Mouse (Mus musculus): Measurements from ENCODE around the gene Acrbp. TPM values are rescaled to one million over a fixed set of nuclear protein-coding genes. Genes with fewer than 3 reads are reported as not detected.

Gene Acrbp
- polyA plus RNA-seq, 1 experiment from 2014 or later: 21.5 TPM

DNA sequence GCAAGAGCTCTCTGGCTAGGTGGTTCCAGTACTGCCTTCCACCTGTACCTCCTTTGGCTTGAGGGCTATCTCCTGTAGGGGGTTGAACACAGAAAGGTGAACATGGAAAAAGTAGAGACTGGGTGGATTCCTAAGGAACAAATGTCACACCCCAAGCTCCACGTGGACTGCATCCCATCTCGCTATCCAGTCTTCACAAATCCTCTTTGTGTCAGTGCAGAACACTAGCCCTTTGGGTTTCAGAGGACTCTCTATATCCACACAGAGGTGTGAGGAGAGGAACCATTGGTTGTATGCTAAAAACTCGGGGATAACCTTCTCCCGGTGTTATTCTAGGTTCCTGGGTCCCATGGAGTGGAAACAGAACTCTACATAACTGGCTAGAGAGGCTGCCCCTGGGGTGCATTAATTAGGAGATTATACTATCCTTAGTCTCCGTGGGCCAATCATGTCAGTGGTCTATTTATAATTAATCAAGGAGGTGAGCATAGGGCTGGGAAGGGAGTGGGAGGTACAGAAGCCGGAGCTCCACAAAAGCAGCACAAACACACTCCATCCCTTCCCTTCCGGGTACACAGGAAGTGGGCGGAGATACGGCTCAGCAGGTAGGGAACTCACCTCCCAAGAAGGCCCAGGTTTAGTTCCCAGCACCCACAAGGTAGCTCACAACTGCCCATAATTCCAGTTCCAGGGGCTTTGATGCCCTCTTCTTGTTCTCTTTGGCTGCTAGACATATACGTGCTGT lies 41.0 kb downstream of the Acrbp start:
- 45% methylated on average over 10 of the region's 10 CpGs for WGBS
- no peaks in the 10 kb centered on the region for H3K27me3 ChIP-seq (replicated peaks)
- no peak for ATAC-seq (ENCODE audit: low FRiP score)
- H3K4me3 ChIP-seq (replicated peaks): no peak overlapping the region
- peak overlapping the region; percentile 90 for H3K27ac ChIP-seq (replicated peaks)
- H3K4me2 ChIP-seq: peak overlapping the region; percentile 53
- no peaks in the 10 kb centered on the region for H3K36me3 ChIP-seq
- H3K9me3 ChIP-seq (replicated peaks): no peaks in the 10 kb centered on the region
- 0 out of 2 replicates have a peak overlapping the region, but pooled peaks have one; percentile 23 for H3K9ac ChIP-seq (replicated peaks)
- peaks cover 31% of the 10 kb centered on the region for H3K4me1 ChIP-seq

DNA sequence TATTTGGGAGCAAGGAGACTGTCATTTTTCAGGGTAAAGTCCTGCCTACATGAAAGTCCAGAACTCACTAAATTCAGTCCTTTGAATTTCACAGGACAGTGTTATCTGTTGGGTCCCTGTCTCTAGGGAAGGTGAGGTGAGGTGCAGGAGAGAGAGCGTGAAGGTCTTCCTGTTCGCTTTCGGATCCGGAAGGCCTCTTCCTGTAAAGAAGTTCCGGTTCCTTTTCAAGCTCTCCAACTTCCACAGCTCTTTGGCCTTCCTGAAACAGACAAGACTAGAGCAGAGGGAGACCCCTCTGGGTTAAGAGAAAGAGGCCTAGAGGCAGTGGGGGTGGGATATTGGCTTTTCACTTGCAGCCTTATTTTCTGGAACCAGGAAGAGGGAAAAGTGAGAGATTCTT lies 42.9 kb downstream of the Acrbp start:
- ATAC-seq (ENCODE audit: low FRiP score): no peak
- no peak overlapping the region for H3K27ac ChIP-seq (replicated peaks)
- no peak overlapping the region for H3K4me2 ChIP-seq
- H3K9ac ChIP-seq (replicated peaks): no peak overlapping the region
- no peaks in the 10 kb centered on the region for H3K9me3 ChIP-seq (replicated peaks)
- H3K4me1 ChIP-seq: peaks cover 36% of the 10 kb centered on the region
- WGBS: 87% methylated on average over 5 of the region's 5 CpGs
- H3K36me3 ChIP-seq: no peaks in the 10 kb centered on the region
- no peak overlapping the region for H3K4me3 ChIP-seq (replicated peaks)
- no peaks in the 10 kb centered on the region for H3K27me3 ChIP-seq (replicated peaks)

DNA sequence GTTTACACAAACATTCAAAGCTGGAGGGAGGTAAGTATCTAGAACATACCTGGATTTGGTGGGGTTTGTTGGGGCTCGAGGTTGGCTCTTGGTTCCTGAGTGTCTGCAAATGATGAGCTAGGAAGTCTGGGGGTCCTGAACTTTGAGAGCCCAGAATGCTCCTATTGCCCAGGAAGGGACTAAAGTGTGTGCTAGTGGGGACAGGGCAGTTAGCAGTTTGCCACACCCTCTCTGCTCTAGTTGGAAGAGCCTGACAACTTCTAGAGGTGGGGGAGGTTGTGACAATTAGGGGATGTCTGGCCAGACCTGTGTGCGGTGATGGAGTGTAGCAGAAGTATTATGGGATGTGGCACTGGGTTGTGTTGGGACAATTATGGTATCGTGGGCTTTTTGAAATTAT lies 45.4 kb downstream of the Acrbp start:
- peak overlapping the region; percentile 94 for H3K27ac ChIP-seq (replicated peaks)
- no peak overlapping the region; the same call in 1 of the 2 replicates for H3K4me2 ChIP-seq
- H3K4me3 ChIP-seq (replicated peaks): no peak overlapping the region
- no peak for ATAC-seq (ENCODE audit: low FRiP score)
- H3K9me3 ChIP-seq (replicated peaks): no peaks in the 10 kb centered on the region
- H3K36me3 ChIP-seq: no peaks in the 10 kb centered on the region
- WGBS: 49% methylated on average over 3 of the region's 3 CpGs
- peaks cover 44% of the 10 kb centered on the region for H3K4me1 ChIP-seq
- no peak overlapping the region for H3K9ac ChIP-seq (replicated peaks)
- H3K27me3 ChIP-seq (replicated peaks): no peaks in the 10 kb centered on the region

DNA sequence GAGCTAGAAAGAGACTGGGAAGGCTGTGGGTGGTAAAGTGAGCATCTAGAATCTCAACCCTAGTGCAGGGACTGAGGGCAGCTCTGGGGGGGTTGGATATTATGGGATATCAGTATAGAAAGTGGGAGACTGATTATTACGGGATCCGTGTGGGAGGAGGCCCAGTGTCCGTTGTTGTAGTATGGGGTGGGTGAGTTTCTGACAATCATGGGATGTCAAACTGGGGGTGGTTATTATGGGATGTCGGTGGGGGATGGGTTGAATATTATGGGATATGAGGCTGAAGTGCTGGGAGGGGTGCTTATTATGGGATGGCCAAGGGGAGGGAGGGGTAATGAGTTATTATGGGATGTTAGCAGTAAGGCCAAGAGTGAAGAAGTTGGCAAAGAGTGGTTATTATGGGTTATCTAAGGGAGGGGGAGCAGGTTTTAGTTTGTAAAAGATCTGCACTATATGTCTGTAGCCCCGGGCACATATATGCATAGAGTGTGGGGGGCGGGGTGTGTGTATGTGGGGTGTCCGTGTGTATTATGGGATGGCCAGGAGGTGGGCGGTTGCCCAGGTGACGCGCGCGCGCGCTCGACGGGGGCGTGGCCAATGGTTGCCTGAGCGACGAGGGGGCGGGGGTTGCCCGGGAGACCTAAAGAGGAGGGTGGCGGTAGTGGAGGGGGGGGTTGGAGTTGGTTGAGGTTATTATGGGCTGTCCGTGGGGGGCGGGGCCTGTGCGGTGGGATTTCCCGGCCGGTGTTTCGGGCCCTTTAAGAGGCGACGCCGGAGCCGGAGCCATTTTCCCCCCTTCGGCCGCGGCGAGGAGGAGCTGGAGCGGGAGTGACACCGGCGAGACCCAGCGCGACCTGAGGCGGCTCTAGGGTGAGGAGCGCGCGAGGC lies 46.1 kb downstream of the Acrbp start, which contains the start of gene Chd4:
TSS of gene Chd4 (plus strand) at position 591 of the 888 bp plus-strand sequence.
- Histone ChIP-seq H3K27ac (replicated peaks) (peak within 1 kb of the TSS; percentile 94), H3K27me3 (replicated peaks) (no peaks in the 10 kb centered on the region), H3K4me2 (peak within 1 kb of the TSS; percentile 88), H3K4me1 (peaks cover 44% of the 10 kb centered on the region), H3K36me3 (peaks cover 7% of the 10 kb centered on the region), H3K9ac (replicated peaks) (peak within 1 kb of the TSS; percentile 89), H3K9me3 (replicated peaks) (no peaks in the 10 kb centered on the region), H3K4me3 (replicated peaks) (peak within 1 kb of the TSS; percentile 89)
- WGBS: 3% methylated on average over 34 of the region's 45 CpGs
- ATAC-seq (ENCODE audit: low FRiP score): peak; percentile 84

DNA sequence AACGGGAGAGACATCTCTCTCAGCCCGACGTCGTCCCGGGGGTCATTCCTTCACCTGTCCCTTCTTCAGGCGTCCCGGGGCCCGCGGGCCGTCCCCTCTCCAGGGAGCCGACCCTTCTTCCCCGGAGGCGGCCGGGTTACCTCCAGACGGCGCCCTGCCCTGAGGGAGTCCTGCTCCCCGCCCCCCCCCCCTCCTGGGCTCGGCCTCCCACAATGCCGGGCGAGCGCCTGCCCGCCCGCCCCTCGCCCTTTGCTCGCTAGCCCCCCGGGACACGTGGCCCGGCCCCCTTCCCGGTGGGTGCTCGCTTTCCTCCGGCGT lies 46.7 kb downstream of the Acrbp start:
- peaks cover 13% of the 10 kb centered on the region for H3K36me3 ChIP-seq
- ATAC-seq (ENCODE audit: low FRiP score): peak; percentile 22; the same call in 1 of the 2 replicates
- peak overlapping the region; percentile 89 for H3K4me3 ChIP-seq (replicated peaks)
- H3K27me3 ChIP-seq (replicated peaks): no peaks in the 10 kb centered on the region
- peak overlapping the region; percentile 88 for H3K4me2 ChIP-seq
- H3K9me3 ChIP-seq (replicated peaks): no peaks in the 10 kb centered on the region
- peak overlapping the region; percentile 94 for H3K27ac ChIP-seq (replicated peaks)
- under 1% methylated on average over 15 of the region's 32 CpGs for WGBS
- H3K4me1 ChIP-seq: peaks cover 42% of the 10 kb centered on the region
- peak overlapping the region; percentile 89 for H3K9ac ChIP-seq (replicated peaks)

DNA sequence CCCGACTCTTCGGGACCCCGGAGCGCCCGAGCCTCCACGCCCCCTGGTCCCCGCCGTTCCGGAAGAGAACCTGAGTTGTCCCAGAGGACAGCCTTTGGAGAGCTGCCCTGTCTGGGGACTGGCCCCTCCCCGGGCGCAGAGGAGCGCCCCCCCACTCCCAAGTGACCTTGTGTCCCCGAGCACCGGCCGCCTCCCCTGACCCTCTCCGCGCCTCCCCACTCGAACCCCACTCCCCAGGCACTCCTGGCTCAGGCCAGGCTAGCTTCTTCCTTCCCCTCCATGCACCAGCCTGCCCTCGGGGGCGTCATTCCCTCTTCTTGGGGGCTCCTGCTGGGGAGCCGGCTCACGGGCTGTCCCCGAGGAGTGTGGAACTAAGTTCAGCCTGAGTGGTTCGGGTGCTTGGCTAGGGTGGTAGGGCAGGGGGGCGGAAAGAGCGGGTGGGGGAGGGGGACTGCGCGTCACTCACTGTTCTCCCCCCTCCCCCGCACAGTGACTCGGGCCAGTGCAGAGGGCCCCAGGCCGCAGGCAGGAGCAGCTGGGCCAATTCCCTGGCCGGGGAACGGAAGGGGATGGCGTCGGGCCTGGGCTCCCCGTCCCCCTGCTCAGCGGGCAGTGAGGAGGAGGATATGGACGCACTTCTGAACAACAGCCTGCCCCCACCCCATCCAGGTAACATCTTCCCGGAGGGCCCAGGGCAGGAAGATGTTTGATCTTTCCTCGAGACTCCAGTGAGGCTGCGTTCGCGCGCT lies 47.3 kb downstream of the Acrbp start:
- Histone ChIP-seq H3K4me1 (peaks cover 42% of the 10 kb centered on the region), H3K9me3 (replicated peaks) (no peaks in the 10 kb centered on the region), H3K27ac (replicated peaks) (peak overlapping the region; percentile 94), H3K4me2 (peak overlapping the region; percentile 88), H3K4me3 (replicated peaks) (peak overlapping the region; percentile 89), H3K9ac (replicated peaks) (peak overlapping the region; percentile 89), H3K36me3 (peaks cover 18% of the 10 kb centered on the region), H3K27me3 (replicated peaks) (no peaks in the 10 kb centered on the region)
- WGBS: 1% methylated on average over 41 of the region's 44 CpGs
- ATAC-seq (ENCODE audit: low FRiP score): peak; percentile 46

DNA sequence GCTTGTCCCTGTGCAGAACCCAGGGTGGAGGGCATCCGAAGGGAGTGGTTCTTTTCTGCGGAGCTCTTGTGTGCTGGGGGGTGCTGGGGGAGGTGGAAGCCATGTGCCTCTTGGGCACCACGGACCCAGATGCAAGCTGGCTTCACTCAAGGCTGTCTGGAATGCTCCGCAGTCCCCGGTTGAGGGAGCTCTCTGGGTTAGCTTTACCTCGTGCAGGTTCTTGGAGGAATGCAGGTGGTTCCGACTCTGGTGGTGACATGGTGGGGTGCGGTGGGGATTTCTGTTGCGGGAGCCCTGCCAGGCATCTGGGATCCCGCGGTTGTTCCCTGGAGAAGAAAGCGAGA lies 47.8 kb downstream of the Acrbp start:
- Histone ChIP-seq H3K27me3 (replicated peaks) (no peaks in the 10 kb centered on the region), H3K9ac (replicated peaks) (peak overlapping the region; percentile 89), H3K4me3 (replicated peaks) (peak overlapping the region; percentile 89), H3K4me2 (peak overlapping the region; percentile 88), H3K36me3 (peaks cover 23% of the 10 kb centered on the region), H3K4me1 (peaks cover 42% of the 10 kb centered on the region), H3K9me3 (replicated peaks) (no peaks in the 10 kb centered on the region), H3K27ac (replicated peaks) (peak overlapping the region; percentile 94)
- peak; percentile 4; the same call in 1 of the 2 replicates for ATAC-seq (ENCODE audit: low FRiP score)
- 1% methylated on average over 12 of the region's 12 CpGs for WGBS

DNA sequence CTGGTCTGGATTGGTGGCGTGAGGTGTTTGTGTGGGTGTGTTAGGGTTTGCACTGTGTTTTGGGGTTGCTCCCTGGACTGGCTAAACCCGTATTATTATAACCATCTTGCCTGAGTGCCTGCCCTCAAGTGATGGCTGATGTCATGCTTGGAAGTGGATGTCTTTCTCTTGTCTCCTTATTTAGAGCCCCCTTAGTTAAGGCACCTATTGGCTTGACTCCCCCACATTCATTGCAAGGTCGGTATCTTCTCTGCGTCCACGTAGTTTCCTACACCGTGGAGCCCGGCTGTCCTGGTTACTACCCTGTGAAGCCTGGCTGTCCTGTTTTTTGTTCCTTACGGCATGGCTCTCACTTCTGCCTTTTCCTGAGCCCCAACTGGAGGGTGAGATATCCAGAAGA lies 48.5 kb downstream of the Acrbp start:
- H3K9me3 ChIP-seq (replicated peaks): no peaks in the 10 kb centered on the region
- H3K4me2 ChIP-seq: peak overlapping the region; percentile 88
- peaks cover 30% of the 10 kb centered on the region for H3K36me3 ChIP-seq
- peak overlapping the region; percentile 89 for H3K4me3 ChIP-seq (replicated peaks)
- peaks cover 42% of the 10 kb centered on the region for H3K4me1 ChIP-seq
- no peak for ATAC-seq (ENCODE audit: low FRiP score)
- H3K27ac ChIP-seq (replicated peaks): no peak overlapping the region
- peak overlapping the region; percentile 89 for H3K9ac ChIP-seq (replicated peaks)
- H3K27me3 ChIP-seq (replicated peaks): no peaks in the 10 kb centered on the region
- WGBS: 54% methylated on average over 8 of the region's 8 CpGs

DNA sequence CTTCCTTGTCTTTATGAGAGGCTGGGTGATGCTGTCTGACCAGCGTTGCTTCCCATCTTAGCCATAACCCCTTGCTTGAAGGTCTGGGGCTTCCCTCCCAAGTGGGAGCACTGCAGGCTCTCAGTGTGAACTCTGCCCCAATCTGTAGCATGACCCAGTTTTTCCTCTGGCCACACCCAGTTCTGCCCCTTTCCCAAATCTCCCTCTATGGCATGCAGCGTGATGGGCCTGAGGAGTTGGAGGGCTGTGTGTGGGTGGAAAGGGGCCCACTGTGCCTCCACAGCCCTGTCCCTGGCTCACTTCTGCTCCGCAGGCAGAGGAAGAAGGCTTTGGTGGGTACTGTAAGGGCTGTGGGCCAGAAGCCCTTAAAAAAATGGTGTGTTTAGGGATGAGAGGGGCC lies 49.0 kb downstream of the Acrbp start:
- Histone ChIP-seq H3K9me3 (replicated peaks) (no peaks in the 10 kb centered on the region), H3K4me3 (replicated peaks) (peak overlapping the region; percentile 89), H3K27me3 (replicated peaks) (no peaks in the 10 kb centered on the region), H3K9ac (replicated peaks) (peak overlapping the region; percentile 89; the same call in 1 of the 2 replicates), H3K4me1 (peaks cover 42% of the 10 kb centered on the region), H3K4me2 (peak overlapping the region; percentile 88), H3K27ac (replicated peaks) (0 out of 2 replicates have a peak overlapping the region, but pooled peaks have one; percentile 6), H3K36me3 (peaks cover 34% of the 10 kb centered on the region)
- ATAC-seq (ENCODE audit: low FRiP score): no peak
- WGBS: 55% methylated on average over 3 of the region's 3 CpGs

DNA sequence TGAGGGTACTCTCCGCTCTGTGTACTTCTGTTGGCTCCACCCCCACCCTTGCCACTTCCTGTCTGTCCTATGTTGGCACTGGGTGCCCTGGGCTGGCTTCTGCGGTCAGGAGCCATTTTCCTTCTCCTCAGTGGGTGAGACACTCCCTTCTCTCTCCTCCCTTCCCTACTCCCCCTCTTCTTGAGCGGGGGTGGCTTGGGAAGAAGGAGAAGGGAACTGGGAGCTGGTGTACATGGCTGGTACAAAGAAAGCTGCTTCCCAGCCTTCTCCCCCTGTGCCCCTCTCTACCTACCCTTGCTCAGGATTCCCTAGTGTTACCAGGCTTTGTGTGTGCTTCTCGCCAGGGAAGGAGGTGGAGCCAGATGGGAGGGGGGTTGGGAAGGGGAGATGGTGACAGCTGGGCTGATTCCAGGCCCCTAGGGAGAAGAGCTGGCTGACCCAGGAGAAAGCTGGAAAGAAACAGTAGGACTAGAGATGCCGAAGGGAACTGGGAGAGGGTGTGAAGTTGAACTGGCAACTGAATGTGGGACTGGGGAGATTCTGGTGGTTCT lies 50.0 kb downstream of the Acrbp start:
- Histone ChIP-seq H3K36me3 (peaks cover 42% of the 10 kb centered on the region), H3K27me3 (replicated peaks) (no peaks in the 10 kb centered on the region), H3K4me2 (peak overlapping the region; percentile 88), H3K4me3 (replicated peaks) (peak overlapping the region; percentile 89; the same call in 1 of the 2 replicates), H3K4me1 (peaks cover 42% of the 10 kb centered on the region), H3K9ac (replicated peaks) (peak overlapping the region; percentile 26; the same call in 1 of the 2 replicates), H3K27ac (replicated peaks) (peak overlapping the region; percentile 46; the same call in 1 of the 2 replicates), H3K9me3 (replicated peaks) (no peaks in the 10 kb centered on the region)
- 28% methylated on average over 5 of the region's 5 CpGs for WGBS
- ATAC-seq (ENCODE audit: low FRiP score): no peak

DNA sequence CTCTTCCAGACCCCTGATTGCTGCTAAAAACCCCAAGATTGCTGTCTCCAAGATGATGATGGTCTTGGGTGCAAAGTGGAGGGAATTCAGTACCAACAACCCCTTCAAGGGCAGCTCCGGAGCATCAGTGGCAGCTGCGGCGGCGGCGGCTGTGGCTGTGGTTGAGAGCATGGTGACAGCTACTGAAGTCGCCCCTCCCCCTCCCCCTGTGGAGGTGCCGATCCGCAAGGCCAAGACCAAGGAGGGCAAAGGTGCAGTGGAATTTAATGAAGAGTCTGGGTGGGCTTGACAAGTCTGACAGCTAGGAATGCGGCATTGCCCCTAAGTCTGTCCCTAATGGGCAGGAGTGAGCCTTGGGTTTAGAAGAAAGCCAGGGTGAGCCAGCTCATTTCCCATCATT lies 52.0 kb downstream of the Acrbp start:
- 86% methylated on average over 9 of the region's 9 CpGs for WGBS
- H3K27ac ChIP-seq (replicated peaks): no peak overlapping the region
- peaks cover 61% of the 10 kb centered on the region for H3K36me3 ChIP-seq

More for the DNA sequence above, 52.0 kb downstream of the Acrbp start:
- no peak for ATAC-seq (ENCODE audit: low FRiP score)
- Histone ChIP-seq H3K4me1 (peaks cover 36% of the 10 kb centered on the region), H3K27me3 (replicated peaks) (no peaks in the 10 kb centered on the region), H3K9me3 (replicated peaks) (no peaks in the 10 kb centered on the region), H3K4me2 (no peak overlapping the region), H3K9ac (replicated peaks) (no peak overlapping the region), H3K4me3 (replicated peaks) (no peak overlapping the region)
